Mouse (Mus musculus): ENCODE data around the gene Blm. TPM values are rescaled to one million over a fixed set of nuclear protein-coding genes. Genes with fewer than 3 reads are reported as not detected.

The Blm gene
- total and polyA plus RNA-seq, 2 experiments = 0.43 to 6.9 TPM

- H3K9ac ChIP-seq (ENCODE audit: low read depth, low read length) = no peak overlapping the region
- no peaks in the 10 kb centered on the region for H3K79me2 ChIP-seq (ENCODE audit: control insufficient read depth, insufficient read depth, low read length)
- no peak overlapping the region for H3K4me3 ChIP-seq (ENCODE audit: insufficient read depth, low read depth, low read length)
- no peaks in the 10 kb centered on the region for H3K27me3 ChIP-seq (ENCODE audit: control insufficient read depth, insufficient read depth, low read length)
- DNase-seq (ENCODE audit: extremely low read depth, low read depth, low spot score) = peak; percentile 84
- no peaks in the 10 kb centered on the region for H3K36me3 ChIP-seq (ENCODE audit: control insufficient read depth, insufficient read depth, low read length)
- H3K27ac ChIP-seq (replicated peaks; ENCODE audit: insufficient read depth, low read depth, low read length) = peak overlapping the region; percentile 91
- H3K4me1 ChIP-seq (ENCODE audit: control insufficient read depth, insufficient read depth, low read length) = peaks cover 33% of the 10 kb centered on the region
- no peak for TF ChIP-seq CTCF (IDR thresholded peaks at IDR 0.05; ENCODE audit: low read depth, low read length)
- no peak for TF ChIP-seq POLR2A (IDR thresholded peaks at IDR 0.05; ENCODE audit: extremely low read depth, insufficient read depth, low read length)
- 38% methylated on average over 3 of the region's 3 CpGs for WGBS
These were observed 81.8 kb downstream of the Blm start for GRCm38 (mm10) chr7:80453121-80453520.

GRCm38 (mm10) chr7:80452241-80452640 is 82.7 kb downstream of the Blm start:
- Histone ChIP-seq H3K4me1 (ENCODE audit: control insufficient read depth, insufficient read depth, low read length) (peaks cover 27% of the 10 kb centered on the region), H3K27me3 (ENCODE audit: control insufficient read depth, insufficient read depth, low read length) (no peaks in the 10 kb centered on the region), H3K27ac (replicated peaks; ENCODE audit: insufficient read depth, low read depth, low read length) (peak overlapping the region; percentile 91), H3K79me2 (ENCODE audit: control insufficient read depth, insufficient read depth, low read length) (no peaks in the 10 kb centered on the region), H3K4me3 (ENCODE audit: insufficient read depth, low read depth, low read length) (no peak overlapping the region), H3K9ac (ENCODE audit: low read depth, low read length) (peak overlapping the region; percentile 56), H3K36me3 (ENCODE audit: control insufficient read depth, insufficient read depth, low read length) (no peaks in the 10 kb centered on the region)
- no peak for DNase-seq (ENCODE audit: extremely low read depth, low read depth, low spot score)
- TF ChIP-seq CTCF (IDR thresholded peaks at IDR 0.05; ENCODE audit: low read depth, low read length) (no peak), POLR2A (IDR thresholded peaks at IDR 0.05; ENCODE audit: extremely low read depth, insufficient read depth, low read length) (no peak)
- 53% methylated on average over 5 of the region's 5 CpGs for WGBS

DNA sequence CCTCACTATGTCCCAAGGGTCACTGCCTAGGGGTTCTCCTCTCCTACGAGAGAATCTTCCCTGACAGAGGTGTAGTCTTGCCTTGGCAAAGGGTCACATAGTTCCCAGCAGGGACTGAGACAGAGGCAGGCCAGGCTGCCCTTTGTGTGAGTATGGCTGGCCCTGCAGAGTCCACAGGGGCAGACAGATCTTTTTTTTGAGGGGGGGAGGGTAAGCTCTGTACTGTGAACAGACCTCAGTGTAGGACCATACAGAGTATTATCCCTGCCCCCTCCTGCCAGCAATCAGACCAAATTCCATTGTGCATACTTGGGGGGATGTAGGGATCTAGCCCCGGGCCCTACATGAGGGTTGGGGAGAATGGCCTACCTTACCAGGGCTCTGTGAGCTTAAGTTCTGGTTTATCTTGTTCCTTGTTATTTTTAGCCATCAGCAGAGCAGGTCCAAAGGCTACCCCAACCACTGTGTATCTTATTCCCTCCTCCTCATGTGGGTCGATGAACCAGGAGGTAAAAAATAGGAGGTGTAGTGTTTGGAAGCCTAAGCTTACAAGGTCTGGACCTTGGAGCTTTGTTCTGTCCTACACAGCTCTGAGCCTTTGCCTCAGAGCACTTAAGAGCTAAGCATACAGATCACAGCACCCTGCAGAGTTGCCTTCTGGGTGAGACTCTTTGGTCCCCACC is 83.2 kb downstream of the Blm start:
- peak overlapping the region; percentile 96 for H3K27ac ChIP-seq (replicated peaks; ENCODE audit: insufficient read depth, low read depth, low read length)
- peak overlapping the region; percentile 57 for H3K9ac ChIP-seq (ENCODE audit: low read depth, low read length)
- no peaks in the 10 kb centered on the region for H3K36me3 ChIP-seq (ENCODE audit: control insufficient read depth, insufficient read depth, low read length)

DNA sequence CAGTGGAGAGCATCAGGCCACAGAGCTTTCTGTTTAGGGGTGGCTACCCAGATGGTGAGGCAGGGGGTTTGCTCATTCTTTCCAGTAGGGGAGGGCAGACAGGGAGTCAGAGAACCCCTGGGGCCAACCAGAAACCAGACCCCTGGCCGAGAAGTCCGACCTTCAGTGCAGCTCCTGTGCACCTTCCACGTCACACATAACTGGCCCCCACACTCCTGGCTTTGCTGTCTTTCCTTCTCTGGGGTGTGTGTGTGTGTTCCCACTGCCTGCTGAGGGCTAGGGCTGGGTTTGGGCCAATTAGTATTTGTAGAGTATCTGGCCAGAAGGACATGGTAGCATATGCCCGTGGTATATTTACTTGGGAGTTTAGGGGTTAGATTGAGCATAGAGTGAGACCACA is 84.6 kb downstream of the Blm start:
- no peak for TF ChIP-seq POLR2A (IDR thresholded peaks at IDR 0.05; ENCODE audit: extremely low read depth, insufficient read depth, low read length)
- TF ChIP-seq CTCF (IDR thresholded peaks at IDR 0.05; ENCODE audit: low read depth, low read length) = no peak
- no peaks in the 10 kb centered on the region for H3K27me3 ChIP-seq (ENCODE audit: control insufficient read depth, insufficient read depth, low read length)
- H3K27ac ChIP-seq (replicated peaks; ENCODE audit: insufficient read depth, low read depth, low read length) = peak overlapping the region; percentile 96
- no peaks in the 10 kb centered on the region for H3K79me2 ChIP-seq (ENCODE audit: control insufficient read depth, insufficient read depth, low read length)
- no peak overlapping the region for H3K4me3 ChIP-seq (ENCODE audit: insufficient read depth, low read depth, low read length)
- WGBS = 75% methylated on average over 4 of the region's 4 CpGs
- no peak for DNase-seq (ENCODE audit: extremely low read depth, low read depth, low spot score)
- H3K4me1 ChIP-seq (ENCODE audit: control insufficient read depth, insufficient read depth, low read length) = peaks cover 27% of the 10 kb centered on the region
- H3K36me3 ChIP-seq (ENCODE audit: control insufficient read depth, insufficient read depth, low read length) = no peaks in the 10 kb centered on the region
- H3K9ac ChIP-seq (ENCODE audit: low read depth, low read length) = no peak overlapping the region

More for the DNA sequence above, 83.2 kb downstream of the Blm start:
- WGBS = 22% methylated on average over 3 of the region's 3 CpGs
- DNase-seq (ENCODE audit: extremely low read depth, low read depth, low spot score) = peak; percentile 99
- Histone ChIP-seq H3K4me1 (ENCODE audit: control insufficient read depth, insufficient read depth, low read length) (peaks cover 27% of the 10 kb centered on the region), H3K27me3 (ENCODE audit: control insufficient read depth, insufficient read depth, low read length) (no peaks in the 10 kb centered on the region), H3K79me2 (ENCODE audit: control insufficient read depth, insufficient read depth, low read length) (no peaks in the 10 kb centered on the region), H3K4me3 (ENCODE audit: insufficient read depth, low read depth, low read length) (no peak overlapping the region)
- TF ChIP-seq POLR2A (IDR thresholded peaks at IDR 0.05; ENCODE audit: extremely low read depth, insufficient read depth, low read length) (no peak), CTCF (IDR thresholded peaks at IDR 0.05; ENCODE audit: low read depth, low read length) (no peak)

- Histone ChIP-seq H3K27ac (replicated peaks; ENCODE audit: insufficient read depth, low read depth, low read length) (no peak overlapping the region), H3K27me3 (ENCODE audit: control insufficient read depth, insufficient read depth, low read length) (no peaks in the 10 kb centered on the region), H3K4me3 (ENCODE audit: insufficient read depth, low read depth, low read length) (no peak overlapping the region), H3K4me1 (ENCODE audit: control insufficient read depth, insufficient read depth, low read length) (peaks cover 31% of the 10 kb centered on the region), H3K9ac (ENCODE audit: low read depth, low read length) (no peak overlapping the region), H3K79me2 (ENCODE audit: control insufficient read depth, insufficient read depth, low read length) (no peaks in the 10 kb centered on the region), H3K36me3 (ENCODE audit: control insufficient read depth, insufficient read depth, low read length) (no peaks in the 10 kb centered on the region)
- TF ChIP-seq CTCF (IDR thresholded peaks at IDR 0.05; ENCODE audit: low read depth, low read length) = no peak
- no peak for TF ChIP-seq POLR2A (IDR thresholded peaks at IDR 0.05; ENCODE audit: extremely low read depth, insufficient read depth, low read length)
- DNase-seq (ENCODE audit: extremely low read depth, low read depth, low spot score) = no peak
- WGBS = 85% methylated on average over 6 of the region's 6 CpGs
These were observed 85.3 kb downstream of the Blm start for GRCm38 (mm10) chr7:80449620-80450091.

DNA sequence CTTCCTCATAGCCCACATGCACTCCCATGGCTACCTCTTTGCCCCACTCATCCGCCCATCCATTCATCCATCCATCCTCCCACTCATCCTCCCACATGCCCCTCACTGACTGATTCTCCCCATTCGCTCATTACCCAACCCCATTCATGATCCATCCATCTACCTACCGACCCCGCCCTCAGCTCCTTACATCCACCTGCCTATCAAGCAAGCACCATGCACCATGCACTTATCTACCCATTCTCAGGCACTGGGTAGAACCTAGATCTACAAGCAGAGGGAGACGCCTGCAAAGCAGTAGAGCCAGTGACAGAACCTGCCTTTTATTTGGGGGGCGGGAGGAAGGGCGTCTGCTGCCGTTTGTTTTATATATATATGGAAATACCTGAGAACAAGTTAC is 87.6 kb downstream of the Blm start:
- Histone ChIP-seq H3K27ac (replicated peaks; ENCODE audit: insufficient read depth, low read depth, low read length) (peak overlapping the region; percentile 82), H3K9ac (ENCODE audit: low read depth, low read length) (no peak overlapping the region), H3K27me3 (ENCODE audit: control insufficient read depth, insufficient read depth, low read length) (no peaks in the 10 kb centered on the region), H3K4me3 (ENCODE audit: insufficient read depth, low read depth, low read length) (no peak overlapping the region), H3K79me2 (ENCODE audit: control insufficient read depth, insufficient read depth, low read length) (no peaks in the 10 kb centered on the region), H3K36me3 (ENCODE audit: control insufficient read depth, insufficient read depth, low read length) (no peaks in the 10 kb centered on the region), H3K4me1 (ENCODE audit: control insufficient read depth, insufficient read depth, low read length) (peaks cover 26% of the 10 kb centered on the region)
- no peak for TF ChIP-seq CTCF (IDR thresholded peaks at IDR 0.05; ENCODE audit: low read depth, low read length)
- no peak for TF ChIP-seq POLR2A (IDR thresholded peaks at IDR 0.05; ENCODE audit: extremely low read depth, insufficient read depth, low read length)
- DNase-seq (ENCODE audit: extremely low read depth, low read depth, low spot score) = no peak
- 98% methylated on average over 8 of the region's 8 CpGs for WGBS

All from liver, adult 2 months (tissue).